Mouse (Mus musculus) stomach, postnatal 0 days (tissue): Measurements from ENCODE around the gene Rasal3.

Source experiments
- CTCF ChIP-seq: IDR thresholded peaks from 2 replicates; pipeline ENCODE4 v1.5.1; 2016; ENCODE audit warnings: antibody characterized with exemption, low read depth, mild to moderate bottlenecking, moderate library complexity
- EP300 ChIP-seq: optimal IDR thresholded peaks from 2 replicates; pipeline ENCODE3; 2016; ENCODE audit warnings: antibody characterized with exemption

GRCm38 (mm10) chr17:32389101-32389659 is 14.2 kb downstream of the Rasal3 start, which contains the start of gene Wiz:
- TF ChIP-seq CTCF, result no peak; the same call in 1 of the 2 replicates
- TF ChIP-seq EP300, result no peak
